Mouse (Mus musculus) forebrain, embryonic 14.5 days (tissue): ENCODE measurements around the gene Gga2. TPM values are rescaled to one million over a fixed set of nuclear protein-coding genes. Genes with fewer than 3 reads are reported as not detected.

Source experiments
- ATAC-seq: fragments of 200-750 bp; cut with Nextera tagmentation; 2 replicates; pipeline ENCODE4 v1.8.0; 2017; ENCODE audit warnings: mild to moderate bottlenecking, moderate library complexity
- DNase-seq: peaks from one replicate; pipeline ENCODE4 v3.0.0-alpha.2; 2015; ENCODE audit warnings: low spot score
- H3K27ac ChIP-seq: fragments of 300-500 bp; sonication (generic); 2 replicates; pipeline ENCODE4 v1.5.1; 2014; ENCODE audit warnings: low read depth, mild to moderate bottlenecking, control low read depth, low read length, moderate library complexity
- H3K27me3 ChIP-seq: fragments of 300-500 bp; sonication (generic); replicated peaks from 2 replicates; pipeline ENCODE4 v1.6.1; 2014; ENCODE audit warnings: low read length, control low read depth, mixed read lengths; ENCODE audit not compliant: control insufficient read depth, insufficient read depth
- H3K36me3 ChIP-seq: fragments of 300-500 bp; sonication (generic); 2 replicates; pipeline ENCODE4 v1.6.1; 2014; ENCODE audit warnings: low read length, control low read depth; ENCODE audit not compliant: control insufficient read depth, insufficient read depth
- H3K4me1 ChIP-seq: fragments of 300-500 bp; sonication (generic); 2 replicates; pipeline ENCODE4 v1.6.1; 2014; ENCODE audit warnings: antibody characterized with exemption, low read length, control low read depth; ENCODE audit not compliant: control insufficient read depth, insufficient read depth
- H3K4me2 ChIP-seq: fragments of 300-500 bp; sonication (generic); 2 replicates; pipeline ENCODE4 v1.6.1; 2014; ENCODE audit warnings: mild to moderate bottlenecking, control low read depth, low read length
- H3K4me3 ChIP-seq: fragments of 300-500 bp; sonication (generic); 2 replicates; pipeline ENCODE4 v1.5.1; 2014; ENCODE audit warnings: low read depth, low read length, control low read depth
- H3K9ac ChIP-seq: fragments of 300-500 bp; sonication (generic); 2 replicates; pipeline ENCODE4 v1.6.1; 2014; ENCODE audit warnings: mild to moderate bottlenecking, low read length, control low read depth, moderate library complexity
- H3K9me3 ChIP-seq: fragments of 300-500 bp; sonication (generic); replicated peaks from 2 replicates; pipeline ENCODE4 v1.6.1; 2016; ENCODE audit warnings: low read length, control low read depth, mixed read lengths; ENCODE audit not compliant: control insufficient read depth
- WGBS: fragments of 180-500 bp; shearing (Covaris S2); extraction: QIAGEN DNeasy Blood & Tissue Kit; methylation state at CpG from one replicate; pipeline ENCODE4 v1.1.7; 2014; 5-methylcytosine and 5-hydroxymethylcytosine counted together
- polyA plus RNA-seq: library from polyadenylated mRNA; unstranded; fragments of >200 nt; fragmentation: Nextera tagmentation; extraction: Ambion mirVana; gene quantifications from 2 replicates; pipeline ENCODE4 v1.2.1, GENCODE M21; 2014

Gene Gga2
- 28.0 and 32.1 TPM in 2 replicates for polyA plus RNA-seq

GRCm38 (mm10) chr7:122020667-122021354 lies at the start of gene Gga2:
Gene Gga2, minus strand, starts transcription at chr7:122021222.
- H3K4me2 ChIP-seq: peak within 1 kb of the TSS; percentile 56
- peak within 1 kb of the TSS; percentile 81 for H3K4me3 ChIP-seq
- no peaks in the 10 kb centered on the region for H3K36me3 ChIP-seq
- no peaks in the 10 kb centered on the region for H3K9me3 ChIP-seq
- H3K27me3 ChIP-seq: no peaks in the 10 kb centered on the region
- H3K4me1 ChIP-seq: peaks cover 18% of the 10 kb centered on the region
- under 1% methylated on average over 50 of the region's 50 CpGs for WGBS
- H3K27ac ChIP-seq: peak within 1 kb of the TSS; percentile 82
- ATAC-seq: peak; percentile 92
- DNase-seq: peak; percentile 93
- H3K9ac ChIP-seq: peak within 1 kb of the TSS; percentile 83

DNA sequence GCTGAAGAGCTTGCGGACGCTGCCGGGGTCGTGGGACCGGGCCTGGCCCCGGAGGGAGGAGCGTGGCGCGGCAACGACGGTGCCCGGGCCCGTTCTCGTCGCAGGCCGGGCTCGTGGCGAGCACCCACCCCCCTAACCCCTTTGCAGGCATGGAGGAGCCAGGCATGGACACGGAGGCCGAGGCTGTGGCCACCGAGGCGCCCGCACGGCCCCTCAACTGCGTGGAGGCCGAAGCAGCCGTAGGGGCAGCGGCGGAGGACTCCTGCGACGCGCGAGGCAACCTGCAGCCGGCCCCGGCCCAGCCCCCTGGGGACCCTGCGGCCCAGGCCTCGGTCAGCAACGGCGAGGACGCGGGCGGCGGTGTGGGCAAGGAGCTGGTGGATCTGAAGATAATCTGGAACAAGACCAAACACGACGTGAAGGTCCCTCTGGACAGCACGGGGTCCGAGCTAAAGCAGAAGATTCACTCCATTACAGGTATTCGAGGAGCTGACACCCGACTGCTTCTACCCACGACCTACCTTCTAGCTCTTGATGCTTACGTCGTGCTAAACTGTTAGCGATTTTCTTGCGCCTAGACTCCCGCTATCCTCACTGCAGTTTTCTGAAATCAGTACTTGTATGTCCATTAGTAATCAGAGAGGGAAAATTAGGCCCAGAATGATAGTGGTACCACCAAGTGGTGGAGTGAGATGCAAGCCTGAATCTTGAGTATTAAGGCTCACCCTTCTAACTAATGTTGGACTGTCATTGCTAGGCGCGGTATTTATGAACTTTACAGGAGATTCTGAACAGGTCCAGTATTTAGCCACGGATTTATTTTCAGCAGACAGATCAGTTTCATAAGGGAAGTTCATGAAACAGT lies 46.7 kb upstream of the Gga2 start:
- WGBS: 2% methylated on average over 56 of the region's 58 CpGs
- peak; percentile 8 for DNase-seq

DNA sequence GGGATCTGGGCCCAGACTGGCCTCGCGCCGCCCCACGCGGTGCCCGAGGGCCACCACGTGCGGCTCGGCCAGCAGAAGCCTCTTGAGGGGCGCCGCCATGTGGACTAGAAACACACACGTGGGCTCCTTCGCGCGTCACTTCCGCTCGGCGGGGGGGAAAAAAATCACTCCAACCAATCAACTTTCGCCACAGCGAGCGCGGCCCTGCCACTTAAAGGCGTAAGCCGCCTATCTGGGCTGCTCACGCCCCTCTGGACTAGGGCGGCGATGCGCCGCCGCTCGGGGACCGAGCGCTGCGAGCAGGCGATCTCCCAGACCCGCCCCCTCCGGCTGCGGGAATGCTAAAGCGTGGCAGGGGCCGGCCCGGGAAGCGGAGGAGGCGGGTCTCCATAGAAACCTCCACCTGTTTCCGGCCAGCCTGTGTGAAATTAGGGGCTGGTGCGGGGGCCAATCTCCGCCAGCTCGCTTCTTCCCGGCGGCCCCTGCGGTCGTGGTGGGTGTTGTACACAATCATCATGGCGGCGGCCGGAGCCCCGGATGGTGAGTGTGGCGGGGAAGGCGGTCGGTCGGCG lies 46.0 kb upstream of the Gga2 start, which contains the start of the genes Ubfd1 and Ears2:
TSS of gene Ubfd1 (plus strand) at position 231 of the 572 bp plus-strand sequence.
TSS of gene Ears2 (minus strand) at position 319 of the 572 bp plus-strand sequence.
- peaks cover 10% of the 10 kb centered on the region for H3K4me1 ChIP-seq
- H3K9ac ChIP-seq: peak within 1 kb of the TSS; percentile 93
- peak within 1 kb of the TSS; percentile 100 for H3K4me3 ChIP-seq
- peak; percentile 98 for ATAC-seq
- H3K9me3 ChIP-seq: no peaks in the 10 kb centered on the region
- H3K27me3 ChIP-seq: no peaks in the 10 kb centered on the region
- H3K4me2 ChIP-seq: peak within 1 kb of the TSS; percentile 68
- peak within 1 kb of the TSS; percentile 95 for H3K27ac ChIP-seq
- H3K36me3 ChIP-seq: peaks cover 40% of the 10 kb centered on the region
- DNase-seq: peak; percentile 97
- under 1% methylated on average over 59 of the region's 60 CpGs for WGBS

More for the DNA sequence above, 46.7 kb upstream of the Gga2 start:
- Histone ChIP-seq H3K9ac (peak overlapping the region; percentile 93), H3K4me1 (peaks cover 10% of the 10 kb centered on the region), H3K36me3 (peaks cover 43% of the 10 kb centered on the region), H3K27me3 (no peaks in the 10 kb centered on the region), H3K4me3 (peak overlapping the region; percentile 100), H3K9me3 (no peaks in the 10 kb centered on the region), H3K4me2 (peak overlapping the region; percentile 68), H3K27ac (peak overlapping the region; percentile 95)
- ATAC-seq: peak; percentile 32

- H3K9ac ChIP-seq: peak overlapping the region; percentile 93
- DNase-seq (no peak), ATAC-seq (no peak)
- peak overlapping the region; percentile 68 for H3K4me2 ChIP-seq
- no peaks in the 10 kb centered on the region for H3K9me3 ChIP-seq
- peaks cover 10% of the 10 kb centered on the region for H3K4me1 ChIP-seq
- H3K36me3 ChIP-seq: peaks cover 33% of the 10 kb centered on the region
- peak overlapping the region; percentile 100 for H3K4me3 ChIP-seq
- no peaks in the 10 kb centered on the region for H3K27me3 ChIP-seq
- 22% methylated on average over 29 of the region's 31 CpGs for WGBS
- H3K27ac ChIP-seq: peak overlapping the region; percentile 95
Measured at GRCm38 (mm10) chr7:122066102-122066944, 45.3 kb upstream of the Gga2 start.

- no peak overlapping the region for H3K27ac ChIP-seq
- 0 out of 2 replicates have a peak overlapping the region, but pooled peaks have one; percentile 68 for H3K4me2 ChIP-seq
- DNase-seq (no peak), ATAC-seq (no peak)
- peaks cover 29% of the 10 kb centered on the region for H3K36me3 ChIP-seq
- 67% methylated on average over 1 of the region's 1 CpGs for WGBS
- H3K4me1 ChIP-seq: peaks cover 10% of the 10 kb centered on the region
- H3K9ac ChIP-seq: 0 out of 2 replicates have a peak overlapping the region, but pooled peaks have one; percentile 9
- no peaks in the 10 kb centered on the region for H3K9me3 ChIP-seq
- H3K27me3 ChIP-seq: no peaks in the 10 kb centered on the region
- H3K4me3 ChIP-seq: 0 out of 2 replicates have a peak overlapping the region, but pooled peaks have one; percentile 100
Measured at GRCm38 (mm10) chr7:122065656-122066055, 44.6 kb upstream of the Gga2 start.

GRCm38 (mm10) chr7:122056633-122057032 lies 35.6 kb upstream of the Gga2 start:
- 95% methylated on average over 5 of the region's 5 CpGs for WGBS
- no peaks in the 10 kb centered on the region for H3K27me3 ChIP-seq
- no peak overlapping the region for H3K27ac ChIP-seq
- no peaks in the 10 kb centered on the region for H3K4me1 ChIP-seq
- no peaks in the 10 kb centered on the region for H3K9me3 ChIP-seq
- ATAC-seq (no peak), DNase-seq (no peak)
- no peak overlapping the region for H3K4me2 ChIP-seq
- H3K36me3 ChIP-seq: peaks cover 37% of the 10 kb centered on the region
- H3K9ac ChIP-seq: no peak overlapping the region
- H3K4me3 ChIP-seq: no peak overlapping the region

DNA sequence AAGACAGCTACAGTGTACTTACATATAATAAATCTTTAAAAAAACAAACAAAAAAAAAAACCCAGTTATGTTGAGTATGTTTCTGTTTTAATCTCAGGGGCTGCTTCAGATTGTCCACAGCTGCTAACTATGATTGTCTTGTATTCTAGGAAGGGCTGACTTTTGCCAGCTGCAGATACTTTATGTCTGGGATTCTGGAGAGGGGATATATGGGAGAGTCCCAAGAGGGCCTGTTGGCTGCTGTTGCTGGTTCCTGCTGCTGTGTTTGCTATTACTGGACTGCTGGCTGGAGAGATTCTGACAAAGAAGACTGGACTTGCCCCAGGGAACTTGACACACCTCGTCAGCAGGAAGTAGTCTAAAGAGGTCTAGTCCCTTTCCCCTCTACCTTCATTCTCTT lies 29.8 kb upstream of the Gga2 start:
- Histone ChIP-seq H3K4me3 (no peak overlapping the region), H3K9me3 (no peaks in the 10 kb centered on the region), H3K4me2 (no peak overlapping the region), H3K9ac (no peak overlapping the region), H3K4me1 (no peaks in the 10 kb centered on the region), H3K36me3 (peaks cover 55% of the 10 kb centered on the region), H3K27me3 (no peaks in the 10 kb centered on the region), H3K27ac (no peak overlapping the region)
- ATAC-seq: no peak
- no peak for DNase-seq
- 73% methylated on average over 1 of the region's 1 CpGs for WGBS

DNA sequence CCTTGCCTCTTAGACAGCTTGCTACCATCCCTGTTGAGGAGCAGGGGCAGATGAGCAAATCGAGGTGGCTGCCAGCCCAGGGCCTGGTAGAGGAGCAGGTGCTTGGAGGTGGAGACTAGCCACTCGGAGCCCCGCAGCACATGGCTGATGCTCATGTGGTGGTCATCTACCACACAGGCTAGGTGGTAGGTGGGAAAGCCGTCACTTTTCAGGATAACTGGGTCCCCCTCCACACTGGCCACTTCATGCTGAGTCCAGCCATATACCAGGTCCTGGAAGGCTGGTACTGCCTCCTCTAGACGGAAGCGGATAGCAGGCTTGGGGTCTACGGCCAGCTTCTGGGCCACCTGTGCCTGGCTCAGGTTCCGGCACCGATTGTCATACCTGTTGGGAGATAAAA lies 27.2 kb upstream of the Gga2 start:
- DNase-seq: no peak
- Histone ChIP-seq H3K27ac (no peak overlapping the region), H3K4me2 (no peak overlapping the region), H3K9me3 (no peaks in the 10 kb centered on the region), H3K27me3 (no peaks in the 10 kb centered on the region), H3K4me3 (no peak overlapping the region), H3K4me1 (no peaks in the 10 kb centered on the region), H3K36me3 (peaks cover 36% of the 10 kb centered on the region), H3K9ac (no peak overlapping the region)
- 95% methylated on average over 9 of the region's 9 CpGs for WGBS
- no peak for ATAC-seq
